Mouse (Mus musculus): ENCODE measurements around the gene Aars. TPM values are rescaled to one million over a fixed set of nuclear protein-coding genes. Genes with fewer than 3 reads are reported as not detected.

Gene Aars
- polyA plus RNA-seq (2014; fragmentation: Illumina TruSeq; extraction: RNeasy Lipid Tissue Mini Kit (QIAGEN cat#74804); ENCODE audit: insufficient read depth, low read depth, low replicate concordance) = 17.0 TPM

DNA sequence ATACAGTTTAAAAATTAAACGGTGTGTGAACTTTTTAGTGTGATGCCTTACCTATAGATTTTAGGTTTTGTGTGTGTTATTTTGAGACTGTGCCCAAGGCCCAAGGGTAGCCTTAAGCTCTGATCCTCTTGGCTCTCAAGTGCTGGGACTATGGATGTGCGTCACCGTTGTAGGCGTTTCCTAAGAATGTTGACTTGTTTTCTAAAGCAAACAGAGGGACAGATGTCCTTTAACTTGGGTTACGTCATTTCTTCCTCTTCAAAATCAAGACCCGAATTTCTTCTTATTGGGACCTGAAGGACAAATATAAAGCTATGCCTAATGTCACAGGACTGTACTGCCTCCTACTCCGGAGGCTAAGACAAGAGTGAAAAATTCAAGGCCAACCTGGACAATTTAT lies at the start of gene Aars:
Gene Aars, plus strand, starts transcription at position 229 of the 400 bp plus-strand sequence.

DNA sequence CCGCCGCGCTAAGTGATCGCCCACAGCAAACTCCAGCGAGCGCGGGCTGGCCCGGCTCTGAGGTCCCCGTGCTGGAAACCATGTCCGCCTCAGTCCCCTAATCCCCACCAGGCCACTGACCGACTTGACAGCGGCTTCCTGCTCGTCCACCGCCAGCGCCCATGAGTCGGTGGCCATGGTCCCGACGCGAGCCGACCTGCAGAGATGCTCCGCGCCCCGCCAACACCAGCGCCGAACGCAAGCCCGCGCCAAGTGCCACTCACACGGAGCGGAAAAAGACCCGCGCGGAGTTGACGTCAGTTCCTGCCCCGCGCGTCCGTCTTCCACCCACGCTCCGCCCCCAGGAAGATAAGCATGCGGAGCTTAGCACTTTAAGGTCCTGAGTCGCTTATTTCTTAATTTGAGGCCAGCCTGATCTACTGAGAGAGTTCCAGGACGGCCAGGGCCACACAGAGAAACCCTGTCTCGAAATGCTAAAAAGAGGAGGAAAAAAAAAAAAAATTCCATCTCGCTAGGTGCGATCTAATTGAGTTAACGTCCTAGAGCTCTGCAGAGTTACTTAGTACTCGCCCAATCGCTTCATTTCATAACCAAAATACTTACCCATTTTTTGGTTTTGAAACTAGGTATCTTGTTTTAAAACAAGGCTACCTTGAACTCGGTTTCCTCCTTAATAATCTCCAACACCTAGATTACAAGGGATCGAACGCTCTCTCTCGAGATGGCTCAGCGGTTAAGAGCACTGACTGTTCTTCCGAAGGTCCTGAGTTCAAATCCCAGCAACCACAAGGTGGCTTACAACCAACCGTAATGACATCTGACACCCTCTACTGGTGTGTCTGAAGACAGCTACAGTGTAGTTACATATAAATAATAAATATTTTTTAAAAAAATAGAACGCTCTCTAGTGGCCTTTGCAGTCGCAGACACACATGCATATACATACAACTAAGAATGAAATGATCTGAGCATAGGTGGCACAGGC lies 35.1 kb upstream of the Aars start, which contains the start of gene Ddx19a:
Gene Ddx19a, minus strand, starts transcription at position 254 of the 985 bp plus-strand sequence.

GRCm38 (mm10) chr8:111031572-111031971 lies 1.4 kb upstream of the Aars start, which contains the start of gene Ddx19b:
TSS of gene Ddx19b (minus strand) at chr8:111031751.

GRCm38 (mm10) chr8:111056158-111056663 lies 23.3 kb downstream of the Aars start, which contains the start of gene Exosc6:
TSS of gene Exosc6 (plus strand) at chr8:111056339.

GRCm38 (mm10) chr8:111092326-111092725 lies 59.4 kb downstream of the Aars start, which contains the start of gene Clec18a:
TSS of gene Clec18a (minus strand) at chr8:111092426.

DNA sequence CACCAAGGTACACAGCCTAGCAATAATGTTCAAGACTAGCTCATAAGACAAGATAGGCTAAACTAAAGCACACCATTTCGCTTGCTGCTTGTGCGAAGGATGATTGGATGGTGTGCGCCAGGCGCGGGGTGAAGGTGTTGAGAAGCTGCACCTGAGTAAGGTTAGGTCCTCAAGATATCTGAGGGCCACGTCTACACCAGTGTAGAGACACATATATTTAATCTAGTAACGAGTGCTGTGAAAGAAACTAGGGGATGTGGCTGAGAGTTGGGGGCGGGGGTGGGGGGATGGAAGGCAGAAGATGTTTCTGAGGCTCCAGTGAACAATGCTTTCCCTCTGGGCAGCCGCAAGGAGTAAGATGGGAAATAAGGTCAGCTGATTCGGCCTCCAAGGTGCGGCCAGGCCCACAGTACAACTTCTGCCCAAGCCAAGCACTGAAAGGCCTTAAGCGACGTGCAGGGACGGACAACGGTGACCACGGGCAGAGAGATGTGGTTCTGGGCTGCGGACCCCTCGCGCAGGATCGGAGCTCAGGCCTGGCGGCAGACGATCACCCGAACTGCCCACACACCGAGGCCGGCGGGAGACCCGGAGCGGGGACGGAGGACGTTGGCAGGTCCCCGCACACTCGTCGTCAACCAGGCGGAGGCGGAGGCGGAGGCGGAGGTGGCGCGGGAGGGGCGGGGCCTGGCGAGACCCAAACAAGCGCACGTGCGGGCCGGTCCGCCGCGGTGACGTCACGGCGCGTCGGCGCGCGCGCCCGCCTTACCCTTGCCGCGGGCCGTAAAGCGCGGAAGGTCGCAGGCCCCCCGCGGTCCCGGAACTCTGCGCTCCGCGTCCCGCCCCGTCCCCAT lies 61.1 kb downstream of the Aars start, which contains the start of gene Pdpr:
Gene Pdpr, plus strand, starts transcription at position 766 of the 854 bp plus-strand sequence.

Other genes with a start within 250 kb of the Aars start
- 13.5 TPM for gene Il34, start 227.2 kb upstream of the Aars start, polyA plus RNA-seq (2014; fragmentation: Illumina TruSeq; extraction: RNeasy Lipid Tissue Mini Kit (QIAGEN cat#74804); ENCODE audit: insufficient read depth, low read depth, low replicate concordance)
- gene Cog4, start 186.5 kb upstream of the Aars start, polyA plus RNA-seq (2014; fragmentation: Illumina TruSeq; extraction: RNeasy Lipid Tissue Mini Kit (QIAGEN cat#74804); ENCODE audit: insufficient read depth, low read depth, low replicate concordance) = 21.9 TPM
- 20.4 TPM for gene Sf3b3, start 186.4 kb upstream of the Aars start, polyA plus RNA-seq (2014; fragmentation: Illumina TruSeq; extraction: RNeasy Lipid Tissue Mini Kit (QIAGEN cat#74804); ENCODE audit: insufficient read depth, low read depth, low replicate concordance)
- 4.0 TPM for gene Fuk, start 130.7 kb upstream of the Aars start, polyA plus RNA-seq (2014; fragmentation: Illumina TruSeq; extraction: RNeasy Lipid Tissue Mini Kit (QIAGEN cat#74804); ENCODE audit: insufficient read depth, low read depth, low replicate concordance)
- 12.6 TPM for gene St3gal2, start 113.2 kb upstream of the Aars start, polyA plus RNA-seq (2014; fragmentation: Illumina TruSeq; extraction: RNeasy Lipid Tissue Mini Kit (QIAGEN cat#74804); ENCODE audit: insufficient read depth, low read depth, low replicate concordance)
- 18.5 TPM for gene Ddx19a, start 35.3 kb upstream of the Aars start, polyA plus RNA-seq (2014; fragmentation: Illumina TruSeq; extraction: RNeasy Lipid Tissue Mini Kit (QIAGEN cat#74804); ENCODE audit: insufficient read depth, low read depth, low replicate concordance)
- gene Ddx19b, start 1.4 kb upstream of the Aars start, polyA plus RNA-seq (2014; fragmentation: Illumina TruSeq; extraction: RNeasy Lipid Tissue Mini Kit (QIAGEN cat#74804); ENCODE audit: insufficient read depth, low read depth, low replicate concordance) = 3.5 TPM
- gene Exosc6, start 23.2 kb downstream of the Aars start, polyA plus RNA-seq (2014; fragmentation: Illumina TruSeq; extraction: RNeasy Lipid Tissue Mini Kit (QIAGEN cat#74804); ENCODE audit: insufficient read depth, low read depth, low replicate concordance) = 0.71 TPM
- not detected for gene Clec18a, start 59.3 kb downstream of the Aars start, polyA plus RNA-seq (2014; fragmentation: Illumina TruSeq; extraction: RNeasy Lipid Tissue Mini Kit (QIAGEN cat#74804); ENCODE audit: insufficient read depth, low read depth, low replicate concordance)
- gene Pdpr, start 61.5 kb downstream of the Aars start, polyA plus RNA-seq (2014; fragmentation: Illumina TruSeq; extraction: RNeasy Lipid Tissue Mini Kit (QIAGEN cat#74804); ENCODE audit: insufficient read depth, low read depth, low replicate concordance) = 2.0 TPM
- 14.4 TPM for gene Glg1, start 226.1 kb downstream of the Aars start, polyA plus RNA-seq (2014; fragmentation: Illumina TruSeq; extraction: RNeasy Lipid Tissue Mini Kit (QIAGEN cat#74804); ENCODE audit: insufficient read depth, low read depth, low replicate concordance)

All from lung, adult 10 weeks (tissue).